Mouse (Mus musculus) midbrain, postnatal 0 days (tissue): Measurements from ENCODE around the gene Ccng1. TPM values are rescaled to one million over a fixed set of nuclear protein-coding genes. Genes with fewer than 3 reads are reported as not detected.

Experiments used
- ATAC-seq: fragments of 200-750 bp; cut with Nextera tagmentation; 2 replicates; pipeline ENCODE4 v1.8.0; 2017; ENCODE audit warnings: moderate number of reproducible peaks, mild to moderate bottlenecking, moderate TSS enrichment, moderate library complexity; ENCODE audit not compliant: low FRiP score
- DNase-seq: peaks from one replicate; pipeline ENCODE4 v3.0.0-alpha.2; 2015; ENCODE audit warnings: low spot score
- H3K27ac ChIP-seq: fragments of 300-500 bp; sonication (generic); 2 replicates; pipeline ENCODE4 v1.5.1; 2014; ENCODE audit warnings: low read depth, mild to moderate bottlenecking, low read length, mixed read lengths
- H3K27me3 ChIP-seq: fragments of 300-500 bp; sonication (generic); 2 replicates; pipeline ENCODE4 v1.6.1; 2014; ENCODE audit warnings: low read length, control low read depth, mixed read lengths; ENCODE audit not compliant: insufficient read depth
- H3K36me3 ChIP-seq: fragments of 300-500 bp; sonication (generic); 2 replicates; pipeline ENCODE4 v1.6.1; 2014; ENCODE audit warnings: low read length, control low read depth, mixed read lengths; ENCODE audit not compliant: insufficient read depth
- H3K4me1 ChIP-seq: fragments of 300-500 bp; sonication (generic); 2 replicates; pipeline ENCODE4 v1.6.1; 2014; ENCODE audit warnings: mild to moderate bottlenecking, control low read depth, antibody characterized with exemption, low read length, mixed read lengths; ENCODE audit not compliant: insufficient read depth
- H3K4me2 ChIP-seq: fragments of 300-500 bp; sonication (generic); 2 replicates; pipeline ENCODE4 v1.6.1; 2014; ENCODE audit warnings: low read depth, mild to moderate bottlenecking, low read length, mixed read lengths; ENCODE audit not compliant: poor library complexity, severe bottlenecking
- H3K4me3 ChIP-seq: fragments of 300-500 bp; sonication (generic); 2 replicates; pipeline ENCODE4 v1.5.1; 2014; ENCODE audit warnings: low read depth, mild to moderate bottlenecking, low read length, moderate library complexity
- H3K9ac ChIP-seq: fragments of 300-500 bp; sonication (generic); replicated peaks from 2 replicates; pipeline ENCODE4 v1.6.1; 2014; ENCODE audit warnings: mild to moderate bottlenecking, low read length, moderate library complexity, mixed read lengths; ENCODE audit not compliant: poor library complexity, severe bottlenecking
- H3K9me3 ChIP-seq: fragments of 300-500 bp; sonication (generic); 2 replicates; pipeline ENCODE4 v1.6.1; 2016; ENCODE audit warnings: low read length, control low read depth
- CTCF ChIP-seq: IDR thresholded peaks from 2 replicates; pipeline ENCODE4 v1.5.1; 2016; ENCODE audit warnings: antibody characterized with exemption, mild to moderate bottlenecking
- WGBS: fragments of 180-500 bp; shearing (Covaris S2); extraction: QIAGEN DNeasy Blood & Tissue Kit; methylation state at CpG from one replicate; pipeline ENCODE4 v1.1.7; 2014; 5-methylcytosine and 5-hydroxymethylcytosine counted together
- polyA plus RNA-seq: library from polyadenylated mRNA; unstranded; fragments of >200 nt; fragmentation: Nextera tagmentation; extraction: Ambion mirVana; gene quantifications from 2 replicates; pipeline ENCODE4 v1.2.1, GENCODE M21; 2015
- total RNA-seq: library from RNA; depleted of rRNA; stranded (reverse); fragments of >200 nt; gene quantifications from 2 replicates; pipeline ENCODE4 v1.2.3, GENCODE M21; 2014

Ccng1 gene
- total and polyA plus RNA-seq, 2 experiments from 2014 or later = 28.4 to 51.8 TPM

DNA sequence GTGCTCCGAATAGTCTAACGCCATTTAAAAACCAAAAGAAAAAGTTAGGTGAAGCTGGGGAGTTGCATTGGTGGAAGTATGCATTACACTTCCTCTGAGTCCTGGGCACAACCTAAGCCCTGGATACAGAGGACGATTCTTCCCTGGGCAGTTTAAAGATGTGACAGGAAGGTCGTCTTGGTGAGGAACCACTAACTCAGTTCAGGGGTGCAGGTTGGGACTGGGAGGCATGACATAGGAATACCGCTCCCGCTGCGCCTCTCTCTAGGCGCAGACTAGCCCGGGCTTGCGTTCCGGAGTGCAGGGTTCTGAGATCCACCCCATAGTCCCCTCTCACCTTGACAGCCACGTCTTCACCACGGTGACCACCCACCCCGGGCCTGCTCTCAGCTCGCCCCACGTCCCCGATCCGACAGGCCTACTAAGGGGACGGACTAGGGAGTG is 425 bp downstream of the Ccng1 start:
- TF ChIP-seq CTCF = no peak
- Histone ChIP-seq H3K4me3 (peak overlapping the region; percentile 83), H3K9me3 (no peaks in the 10 kb centered on the region), H3K4me2 (peak overlapping the region; percentile 93), H3K27me3 (no peaks in the 10 kb centered on the region), H3K27ac (peak overlapping the region; percentile 55), H3K36me3 (no peaks in the 10 kb centered on the region), H3K9ac (peak overlapping the region; percentile 90), H3K4me1 (no peaks in the 10 kb centered on the region)
- ATAC-seq (peak; percentile 79; the same call in 1 of the 2 replicates), DNase-seq (peak; percentile 3)
- 3% methylated on average over 19 of the region's 19 CpGs for WGBS

DNA sequence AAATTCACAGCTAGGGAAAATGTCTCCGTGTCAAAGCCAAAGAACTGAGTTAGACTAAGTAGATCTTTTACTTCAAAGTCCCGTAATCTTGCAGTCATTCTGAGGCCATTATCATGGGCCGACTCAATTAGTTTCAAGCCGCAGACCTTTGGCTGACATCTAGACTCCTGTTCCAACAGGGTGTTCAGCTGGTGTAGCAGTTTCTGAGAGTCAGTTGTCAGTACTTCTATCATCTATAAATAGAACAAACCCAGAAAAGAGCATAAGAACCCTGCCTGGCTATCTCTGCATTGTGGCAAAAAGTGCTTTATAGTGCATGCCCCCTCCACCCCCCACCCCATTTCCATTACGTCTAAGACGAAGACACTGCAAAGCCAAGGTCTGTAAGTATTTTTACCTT is 1.3 kb downstream of the Ccng1 start:
- Histone ChIP-seq H3K9ac (no peak overlapping the region), H3K27me3 (no peaks in the 10 kb centered on the region), H3K4me1 (no peaks in the 10 kb centered on the region), H3K4me2 (peak overlapping the region; percentile 93; the same call in 1 of the 2 replicates), H3K36me3 (0 out of 2 replicates have a peak, but pooled peaks cover 3% of the 10 kb centered on the region), H3K27ac (no peak overlapping the region), H3K9me3 (no peaks in the 10 kb centered on the region), H3K4me3 (no peak overlapping the region)
- ATAC-seq = no peak
- 75% methylated on average over 6 of the region's 6 CpGs for WGBS
- no peak for DNase-seq
- TF ChIP-seq CTCF = no peak

DNA sequence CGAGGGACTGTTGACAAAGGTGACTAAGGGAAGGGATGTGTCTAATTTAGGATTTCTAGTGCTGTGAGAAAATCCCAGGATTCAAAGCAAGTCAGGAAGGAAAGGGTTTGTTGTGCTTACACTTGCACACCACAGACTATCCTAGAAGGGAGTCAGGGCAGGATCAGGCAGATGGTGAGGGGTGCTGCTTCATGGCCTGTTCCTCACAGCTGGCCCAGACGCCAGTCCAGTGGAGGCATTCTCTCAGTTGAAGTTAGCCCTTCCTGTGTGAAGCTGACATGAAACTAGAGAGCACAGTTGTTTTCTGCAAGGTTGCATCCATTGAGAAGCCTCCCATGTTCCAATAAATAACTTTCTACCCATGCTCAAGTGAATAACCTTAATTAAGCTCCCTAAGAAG is 7.4 kb downstream of the Ccng1 start:
- no peaks in the 10 kb centered on the region for H3K4me1 ChIP-seq
- no peaks in the 10 kb centered on the region for H3K9me3 ChIP-seq
- DNase-seq (no peak), ATAC-seq (no peak)
- H3K27ac ChIP-seq = no peak overlapping the region
- H3K4me3 ChIP-seq = no peak overlapping the region
- H3K4me2 ChIP-seq = no peak overlapping the region
- H3K9ac ChIP-seq = no peak overlapping the region
- H3K27me3 ChIP-seq = no peaks in the 10 kb centered on the region
- TF ChIP-seq CTCF = no peak
- H3K36me3 ChIP-seq = 0 out of 2 replicates have a peak, but pooled peaks cover 3% of the 10 kb centered on the region
- WGBS = 77% methylated on average over 2 of the region's 2 CpGs

DNA sequence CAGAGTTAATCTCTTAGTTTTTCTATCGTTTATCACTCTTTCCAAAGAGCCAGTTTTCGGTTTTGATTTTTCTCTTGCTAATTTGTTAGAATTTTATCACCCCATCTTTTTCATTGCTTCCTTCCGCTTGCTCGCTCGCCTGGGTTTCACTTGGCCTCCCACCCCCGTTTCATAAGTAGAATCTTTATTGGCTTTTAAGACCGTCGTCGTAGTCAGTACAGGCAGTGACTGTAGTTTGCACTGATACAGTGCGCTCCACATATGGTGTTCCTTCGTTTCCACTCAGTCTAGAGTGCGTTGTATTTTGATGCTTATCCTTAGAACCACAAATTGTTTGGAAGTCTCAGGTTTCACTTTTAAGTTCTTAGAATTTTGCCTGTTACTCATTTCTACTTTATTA is 8.8 kb downstream of the Ccng1 start:
- Histone ChIP-seq H3K4me1 (no peaks in the 10 kb centered on the region), H3K4me3 (no peak overlapping the region), H3K9me3 (no peaks in the 10 kb centered on the region), H3K36me3 (peaks cover 7% of the 10 kb centered on the region; the same call in 1 of the 2 replicates), H3K4me2 (no peak overlapping the region), H3K27ac (no peak overlapping the region), H3K9ac (no peak overlapping the region), H3K27me3 (no peaks in the 10 kb centered on the region)
- ATAC-seq (no peak), DNase-seq (no peak)
- WGBS = 95% methylated on average over 12 of the region's 12 CpGs
- no peak for TF ChIP-seq CTCF

DNA sequence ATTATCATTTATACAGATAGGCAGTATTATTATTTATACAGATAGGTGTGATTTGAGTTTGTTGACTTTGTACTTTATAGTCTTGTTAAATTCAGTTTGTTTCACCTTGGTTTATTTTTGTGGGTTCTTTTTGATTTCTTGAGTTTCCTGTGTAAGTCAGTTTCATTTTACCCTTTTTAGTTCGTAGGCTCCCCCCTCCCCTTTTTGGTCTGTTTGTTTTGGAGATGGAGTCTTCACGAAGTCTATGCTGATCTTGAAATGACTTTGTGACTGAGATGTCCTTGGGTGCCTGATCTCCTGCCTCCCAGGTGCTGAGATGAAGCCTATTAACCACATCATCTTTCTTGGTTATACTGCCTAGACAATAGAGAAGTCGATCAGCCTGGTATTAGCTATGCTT is 10.8 kb downstream of the Ccng1 start:
- TF ChIP-seq CTCF = no peak
- Histone ChIP-seq H3K4me3 (no peak overlapping the region), H3K4me2 (no peak overlapping the region), H3K27me3 (no peaks in the 10 kb centered on the region), H3K9me3 (no peaks in the 10 kb centered on the region), H3K9ac (no peak overlapping the region), H3K27ac (no peak overlapping the region), H3K4me1 (no peaks in the 10 kb centered on the region), H3K36me3 (peaks cover 8% of the 10 kb centered on the region)
- 86% methylated on average over 3 of the region's 3 CpGs for WGBS
- ATAC-seq (no peak), DNase-seq (no peak)

DNA sequence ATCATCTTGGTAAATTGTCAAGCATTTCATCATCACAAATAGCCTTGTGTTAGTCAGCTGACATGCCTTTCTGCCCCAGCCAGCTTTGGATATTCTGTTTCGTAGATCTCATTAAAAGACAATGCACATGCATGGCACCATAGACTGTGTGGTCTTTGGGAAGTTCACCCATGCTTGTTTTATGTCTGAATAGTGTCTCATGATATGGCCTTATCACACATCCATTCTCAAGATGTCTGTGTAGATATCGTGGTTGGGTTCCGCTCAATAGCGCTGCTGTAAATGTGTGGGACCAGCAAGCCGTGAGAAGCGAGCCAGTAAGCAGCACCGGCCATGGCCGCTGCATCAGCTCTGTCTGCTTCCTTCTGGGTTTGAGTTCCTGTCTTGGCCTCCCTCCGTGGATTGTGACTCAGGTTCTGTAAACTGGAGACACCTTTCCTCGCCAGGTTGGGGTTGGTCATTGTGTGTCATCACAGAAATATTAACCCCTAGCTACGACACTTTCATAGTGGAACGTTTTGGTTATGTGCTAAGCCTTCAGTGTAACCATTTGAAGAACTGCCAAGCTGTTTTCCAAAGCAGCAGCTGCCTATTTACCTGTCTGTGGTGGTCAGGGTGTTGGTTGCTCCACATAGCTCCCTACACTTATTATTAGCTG is 13.4 kb downstream of the Ccng1 start:
- 91% methylated on average over 12 of the region's 12 CpGs for WGBS

More for the DNA sequence above, 13.4 kb downstream of the Ccng1 start:
- H3K9me3 ChIP-seq = no peaks in the 10 kb centered on the region
- no peak overlapping the region for H3K4me3 ChIP-seq
- H3K27ac ChIP-seq = no peak overlapping the region
- ATAC-seq (no peak), DNase-seq (no peak)
- no peak overlapping the region for H3K4me2 ChIP-seq
- peaks cover 18% of the 10 kb centered on the region for H3K36me3 ChIP-seq
- H3K27me3 ChIP-seq = no peaks in the 10 kb centered on the region
- TF ChIP-seq CTCF = no peak
- H3K4me1 ChIP-seq = no peaks in the 10 kb centered on the region
- no peak overlapping the region for H3K9ac ChIP-seq
